Mouse (Mus musculus) regulatory T cell (primary cell): ENCODE results near the gene Dennd2c.

ENCODE experiments used
- in situ Hi-C: fragments of 300-600 bp; cut with MboI, MseI; formaldehyde crosslinking; loops from one replicate; pipeline ENCODE4 v1.15.1; 2025; ENCODE audit warnings: high pct_unique_total_duplicates

The Dennd2c gene

DNA sequence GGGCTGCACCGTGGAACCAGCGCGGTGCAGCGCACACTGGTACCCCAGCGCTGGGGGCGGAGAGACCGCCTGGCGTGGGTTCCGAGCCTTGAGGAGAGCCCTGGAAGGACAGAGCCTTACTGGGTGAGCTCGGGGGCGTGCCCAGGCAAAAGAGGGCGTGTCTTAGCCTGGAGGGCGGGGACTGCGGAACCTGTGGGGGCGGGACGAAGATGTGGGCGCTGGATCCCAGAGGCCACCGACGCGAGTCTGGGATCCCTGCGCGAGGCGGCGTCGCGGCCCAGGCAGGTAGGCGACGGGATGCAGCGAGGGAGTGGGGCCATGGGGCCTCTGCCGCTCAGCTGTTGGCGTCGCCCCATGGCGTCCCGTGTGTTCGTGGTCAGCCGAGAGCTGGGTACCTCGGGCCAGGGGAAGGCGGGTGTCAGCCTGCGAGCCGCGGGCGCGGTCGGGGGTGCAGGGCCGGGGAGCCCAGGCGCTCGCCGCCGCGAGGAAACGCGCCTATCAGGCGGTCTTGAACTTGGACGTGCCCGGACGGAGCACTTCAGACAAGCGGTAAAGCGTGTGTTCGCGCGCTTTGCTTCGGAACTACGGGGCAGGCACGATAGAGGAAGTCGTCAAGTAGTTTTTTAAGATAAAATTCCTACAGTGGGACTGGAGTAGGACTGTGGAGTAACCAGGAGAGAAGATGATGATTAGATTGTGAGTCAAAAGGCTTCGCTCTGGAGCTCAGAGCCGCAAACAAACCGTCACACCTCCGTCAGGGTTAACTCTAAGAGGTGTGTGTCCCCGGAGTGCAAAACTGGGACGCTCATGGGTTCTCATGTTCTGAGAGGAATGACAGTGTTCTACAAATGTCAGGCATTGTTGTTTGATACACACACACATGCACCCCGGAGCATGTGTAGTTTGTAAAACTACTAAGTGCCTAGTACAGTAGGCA is at the start of gene Dennd2c:
Gene Dennd2c, plus strand, starts transcription at position 151 of the 937 bp plus-strand sequence.
- in situ Hi-C loops: no loop called here

DNA sequence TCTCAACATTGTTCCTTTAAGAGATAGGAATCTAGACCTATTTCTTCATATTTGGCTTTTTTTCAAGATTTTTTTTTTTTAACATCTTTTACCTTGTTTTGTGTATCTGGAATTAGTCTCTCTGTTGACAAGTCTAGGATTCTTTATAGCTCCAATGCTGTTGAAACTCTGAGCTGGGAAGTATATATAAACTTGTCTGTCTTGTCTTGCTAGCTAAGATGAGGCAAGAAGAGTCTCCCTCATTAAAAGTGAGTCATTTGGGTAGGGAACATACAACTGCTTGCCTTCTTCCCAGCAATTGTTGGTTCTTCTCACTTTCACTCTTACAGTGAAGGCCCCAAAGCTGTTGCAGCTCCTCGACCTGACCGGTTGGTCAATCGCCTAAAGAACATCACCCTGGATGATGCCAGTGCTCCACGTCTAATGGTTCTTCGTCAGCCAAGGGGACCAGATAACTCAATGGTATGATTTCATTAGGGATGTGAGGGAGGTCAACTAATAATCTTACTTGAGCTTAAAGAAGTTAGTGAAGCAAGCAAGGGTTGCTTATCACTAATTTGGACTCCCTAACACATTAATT is 46.3 kb upstream of the Dennd2c start:
- in situ Hi-C loops: loop anchor here (10.0 kb wide), 1 partner anchor 829 kb away; no protein-coding TSS in a partner anchor

DNA sequence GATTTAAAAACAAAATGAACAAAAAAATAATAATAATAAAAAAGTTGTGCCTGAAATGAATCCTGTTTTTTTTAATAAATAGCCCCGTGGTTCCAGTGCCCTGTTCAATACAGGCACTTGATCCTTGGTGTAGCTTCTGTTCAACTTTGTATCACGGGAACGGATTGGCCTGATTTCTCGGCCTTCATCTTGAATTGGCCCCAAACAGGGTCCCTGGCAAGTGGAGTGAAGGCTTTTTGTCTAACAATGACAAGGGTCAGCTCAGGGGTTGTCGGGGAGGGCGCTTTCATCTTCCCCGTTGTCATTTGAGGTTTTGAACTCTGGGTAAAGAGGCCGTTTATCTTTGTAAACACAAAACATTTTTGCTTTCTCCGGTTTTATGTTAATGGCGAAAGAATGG is 44.7 kb upstream of the Dennd2c start:
- in situ Hi-C loops: loop anchor here (10.0 kb wide), 1 partner anchor 827 kb away; no protein-coding TSS in a partner anchor

DNA sequence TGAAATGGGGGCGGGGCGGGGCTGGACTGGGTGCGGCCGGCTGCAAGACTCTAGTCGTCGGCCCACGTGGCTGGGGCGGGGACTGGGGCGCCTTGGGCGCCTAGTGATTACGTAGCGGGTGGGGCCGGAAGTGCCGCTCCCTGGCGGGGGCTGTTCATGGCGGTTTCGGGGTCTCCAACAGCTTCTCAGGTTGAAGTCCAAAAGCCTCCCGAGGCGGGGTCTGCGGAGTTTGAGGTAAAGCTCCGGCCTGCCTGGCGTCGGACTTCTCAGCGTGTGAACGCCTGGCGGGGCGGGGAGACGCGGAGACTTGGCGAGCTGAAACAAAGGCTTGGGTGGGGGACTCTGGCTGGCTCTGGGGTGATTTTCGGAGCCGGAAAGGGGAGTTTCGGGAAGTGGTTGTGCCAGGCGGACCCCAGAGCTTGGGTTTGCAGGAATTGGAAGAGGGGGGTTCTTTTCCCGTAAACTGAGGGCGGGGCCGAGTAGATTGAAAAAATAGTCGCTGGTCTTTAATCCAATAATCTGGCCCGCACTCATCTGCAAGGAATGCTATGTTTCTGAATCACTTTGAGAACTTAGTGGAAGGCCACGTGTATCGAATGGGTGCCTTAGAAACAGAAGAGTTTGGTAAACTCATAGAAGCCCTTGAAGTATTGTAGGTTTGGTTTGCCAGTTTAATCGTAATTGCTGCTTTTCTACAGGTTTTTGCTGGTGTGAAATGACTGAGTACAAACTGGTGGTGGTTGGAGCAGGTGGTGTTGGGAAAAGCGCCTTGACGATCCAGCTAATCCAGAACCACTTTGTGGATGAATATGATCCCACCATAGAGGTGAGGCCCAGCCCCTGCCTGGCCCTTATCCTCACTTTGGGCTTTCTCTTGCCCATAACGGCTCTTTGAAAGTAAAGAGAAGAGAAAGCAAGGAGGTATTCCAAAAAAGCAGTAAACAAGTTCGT is 43.9 kb upstream of the Dennd2c start, which contains the start of gene Nras:
Gene Nras, plus strand, starts transcription at position 79 of the 951 bp plus-strand sequence.
- in situ Hi-C loops: loop anchor here (10.0 kb wide), 1 partner anchor 826 kb away; no protein-coding TSS in a partner anchor

DNA sequence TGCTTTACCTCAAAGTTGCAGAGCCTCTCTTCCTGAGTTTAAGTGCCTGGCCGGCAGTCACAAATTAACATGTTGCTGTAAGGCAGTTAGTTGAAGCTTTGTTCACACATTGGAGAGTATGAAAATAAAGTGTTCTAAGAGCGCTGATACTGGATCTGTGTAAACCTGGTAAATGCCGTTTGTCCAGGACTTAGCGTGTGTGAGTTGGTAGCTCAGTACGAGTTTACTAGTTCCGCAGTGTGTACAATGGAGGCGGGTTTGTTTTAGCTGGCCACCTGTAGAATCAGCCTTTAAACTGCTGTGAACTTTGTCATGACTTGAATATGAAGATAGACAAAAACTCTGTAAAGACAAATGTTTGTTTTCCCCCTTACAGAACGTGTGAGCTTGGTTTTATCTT is 35.5 kb upstream of the Dennd2c start:
- in situ Hi-C loops: no loop called here

DNA sequence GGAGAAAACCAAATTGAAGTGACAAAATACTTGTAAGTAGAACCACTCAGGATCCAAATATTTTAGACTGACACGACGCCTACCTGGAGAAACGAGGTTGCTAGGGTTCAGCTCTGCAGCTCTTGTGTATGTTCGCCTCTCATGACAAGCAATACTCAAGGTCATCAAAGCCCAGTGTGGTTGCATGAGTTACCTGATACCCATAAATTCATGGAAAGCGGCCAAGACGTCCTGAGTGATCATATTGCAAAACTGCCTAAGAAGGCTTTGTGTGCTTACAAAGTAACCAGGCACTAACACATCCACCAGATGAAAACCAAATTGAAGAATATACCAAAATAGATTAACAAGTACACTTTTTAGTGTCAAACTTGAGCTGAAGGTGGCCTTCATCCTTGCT is 33.4 kb upstream of the Dennd2c start:
- in situ Hi-C loops: no loop called here

DNA sequence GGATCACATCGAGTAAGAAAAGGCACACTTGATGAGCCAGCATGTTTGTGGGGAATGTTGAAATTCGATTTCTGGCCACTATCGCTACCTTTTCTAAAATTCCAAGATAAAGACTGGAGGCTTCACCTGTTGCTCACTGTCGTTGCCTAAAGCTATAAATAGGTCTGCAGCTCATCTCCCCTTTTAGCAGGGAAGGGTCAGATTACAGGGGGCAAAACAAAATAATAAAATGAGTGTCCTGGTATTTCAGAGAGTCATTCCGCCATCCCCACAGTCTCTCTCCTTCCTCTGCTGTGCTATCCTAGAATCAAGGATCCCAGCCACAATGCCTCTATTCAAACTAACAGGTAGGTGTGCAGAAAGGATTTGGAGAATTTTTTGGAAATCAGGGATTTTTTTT is 28.6 kb upstream of the Dennd2c start, which contains the start of gene Ampd1:
Gene Ampd1, plus strand, starts transcription at position 244 of the 400 bp plus-strand sequence.
- in situ Hi-C loops: loop anchor here (10.0 kb wide), 1 partner anchor 281 kb away; no protein-coding TSS in a partner anchor

DNA sequence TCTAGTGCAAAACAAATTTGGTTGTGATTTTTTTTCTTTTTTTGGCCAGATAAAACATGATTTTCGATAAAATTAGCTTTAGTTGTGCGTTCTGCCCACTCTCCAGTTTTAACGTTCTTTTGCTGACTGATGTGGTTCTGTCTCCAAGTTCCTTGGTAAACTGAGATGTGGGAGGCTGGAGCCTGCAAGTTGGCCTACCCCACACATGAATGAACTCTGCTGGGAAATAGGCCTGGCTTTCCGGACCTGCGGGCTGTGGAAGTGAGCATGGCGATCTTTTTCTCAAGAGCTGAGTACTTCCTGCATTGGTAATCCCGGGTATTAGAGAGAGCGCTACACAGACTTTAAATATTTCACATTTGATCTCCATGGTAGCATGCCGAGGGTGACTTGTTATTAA is 26.5 kb upstream of the Dennd2c start:
- in situ Hi-C loops: loop anchor here (5.0 to 10.0 kb wide), 2 partner anchors 71 to 279 kb away; no protein-coding TSS in a partner anchor

DNA sequence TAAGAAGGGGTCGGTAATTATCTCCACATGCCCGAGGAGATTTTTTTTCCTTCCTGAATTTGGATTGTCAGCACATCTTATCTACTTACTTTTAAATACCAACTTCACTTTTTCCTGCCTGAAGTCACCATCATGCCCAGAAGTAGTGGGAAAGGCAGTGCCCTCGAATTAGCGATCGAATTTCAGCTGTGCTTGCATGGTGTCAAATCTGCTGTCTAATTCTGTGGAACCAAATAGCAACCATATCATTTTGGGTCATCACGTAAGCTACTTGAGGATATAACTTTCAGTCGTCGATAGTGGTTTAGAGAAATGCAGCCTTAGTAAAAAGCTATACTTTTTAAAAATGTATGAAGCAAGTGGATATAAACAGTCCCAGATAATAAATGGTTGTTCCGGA is 25.9 kb upstream of the Dennd2c start:
- in situ Hi-C loops: loop anchor here (5.0 to 10.0 kb wide), 2 partner anchors 71 to 278 kb away; no protein-coding TSS in a partner anchor

DNA sequence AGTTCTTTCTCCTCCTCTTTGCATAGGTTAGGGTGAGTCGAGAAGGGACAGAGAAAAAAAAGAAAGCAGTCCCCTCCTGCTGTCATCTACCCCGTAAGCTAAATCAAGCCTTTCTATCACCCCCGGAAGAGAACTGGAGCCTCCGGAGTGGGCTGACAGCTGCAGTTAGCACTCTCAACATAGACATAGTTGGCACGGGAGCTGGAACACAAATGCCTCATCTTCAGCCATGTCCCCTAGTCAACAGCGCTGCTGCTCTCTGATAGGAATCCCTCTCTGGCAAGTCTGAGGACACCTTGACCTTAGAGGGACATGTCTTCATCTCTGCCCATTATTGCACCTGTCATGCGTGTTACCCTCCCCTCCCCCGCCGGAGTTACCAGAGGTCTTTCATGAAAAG is 23.1 kb upstream of the Dennd2c start:
- in situ Hi-C loops: loop anchor here (5.0 to 10.0 kb wide), 2 partner anchors 68 to 276 kb away; no protein-coding TSS in a partner anchor

DNA sequence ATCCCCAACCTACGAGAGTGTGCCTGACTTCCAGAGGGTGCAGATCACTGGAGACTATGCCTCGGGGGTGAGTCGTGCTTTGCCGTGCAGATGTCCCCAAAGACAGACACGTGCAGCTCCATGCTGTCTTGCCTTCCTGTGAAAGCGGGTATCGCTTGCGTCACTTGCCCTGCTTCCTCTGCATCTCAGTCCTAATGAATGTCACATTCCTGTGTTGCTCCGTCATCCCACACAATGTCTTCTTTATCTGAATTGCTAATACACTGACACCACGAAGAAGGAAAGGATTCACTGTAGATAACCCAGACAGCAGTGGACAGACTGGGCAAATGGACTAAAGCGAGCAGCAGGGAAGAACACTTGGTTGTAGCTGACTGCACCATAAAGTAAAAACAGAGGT is 21.4 kb upstream of the Dennd2c start:
- in situ Hi-C loops: no loop called here

DNA sequence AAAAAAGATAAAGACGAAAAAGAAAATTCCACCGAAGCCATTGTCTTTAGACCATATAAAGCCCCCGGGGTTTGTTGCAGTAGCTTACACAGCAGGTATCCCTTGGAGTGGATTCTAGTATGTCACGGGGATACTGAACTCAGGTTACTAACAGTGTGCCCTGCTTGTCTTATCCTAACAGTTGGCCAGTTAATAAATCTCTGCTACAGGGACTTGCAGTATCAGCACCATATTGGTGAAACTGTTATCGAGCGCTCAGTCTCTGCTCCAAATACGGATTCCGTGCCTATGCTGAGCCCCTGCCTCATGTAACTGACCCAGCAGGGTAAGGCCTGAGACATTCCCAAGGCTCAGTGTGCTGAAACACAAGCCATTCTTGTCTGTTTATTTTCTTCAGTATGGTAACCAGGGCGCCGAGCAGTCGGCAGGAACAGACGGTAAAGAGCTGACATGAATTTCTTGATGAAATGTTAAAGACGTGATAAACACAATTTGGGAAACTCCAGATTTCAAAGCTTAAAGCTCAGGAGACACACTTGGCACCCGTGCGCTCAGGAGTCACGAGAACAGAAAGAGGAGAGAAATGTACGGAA is 20.4 kb upstream of the Dennd2c start:
- in situ Hi-C loops: no loop called here

DNA sequence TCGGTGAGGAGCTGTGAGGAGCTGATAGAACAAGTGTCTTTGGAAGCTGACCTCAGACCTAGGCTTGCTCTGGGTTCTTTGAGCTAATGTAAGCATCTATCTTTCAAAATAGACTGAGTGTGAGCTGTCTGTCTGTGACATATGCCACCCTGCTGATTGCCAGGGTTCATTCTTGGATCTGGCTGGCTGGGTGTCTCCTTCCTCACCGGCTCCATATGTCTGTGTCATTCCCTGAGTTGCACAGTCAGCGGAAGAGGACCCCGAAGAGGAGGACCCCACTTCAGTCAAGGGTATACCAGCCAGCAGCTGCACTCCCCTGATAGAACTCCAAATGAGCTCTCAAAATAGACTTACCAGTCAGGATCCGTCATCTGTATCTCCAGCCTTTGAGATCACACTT is 19.6 kb upstream of the Dennd2c start:
- in situ Hi-C loops: no loop called here

DNA sequence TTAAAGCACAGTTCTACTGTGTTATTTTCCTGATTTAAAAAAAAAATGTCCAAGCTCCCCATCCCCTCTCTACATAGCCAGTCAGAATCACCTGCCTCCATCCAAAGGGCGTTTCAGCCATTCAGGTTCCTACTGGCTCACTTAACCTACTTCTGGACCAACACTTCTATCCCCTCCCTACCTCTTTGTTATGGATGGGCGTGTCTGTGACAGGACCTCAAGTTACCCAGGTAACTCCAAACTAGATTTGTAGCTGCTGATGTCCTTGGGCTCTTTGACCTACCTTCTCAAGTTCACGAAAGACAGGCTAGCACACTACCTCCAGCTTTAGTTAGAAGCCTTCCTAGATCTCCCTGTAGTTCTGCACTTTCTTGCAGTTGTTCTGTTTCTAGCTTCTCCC is 16.4 kb upstream of the Dennd2c start:
- in situ Hi-C loops: no loop called here

DNA sequence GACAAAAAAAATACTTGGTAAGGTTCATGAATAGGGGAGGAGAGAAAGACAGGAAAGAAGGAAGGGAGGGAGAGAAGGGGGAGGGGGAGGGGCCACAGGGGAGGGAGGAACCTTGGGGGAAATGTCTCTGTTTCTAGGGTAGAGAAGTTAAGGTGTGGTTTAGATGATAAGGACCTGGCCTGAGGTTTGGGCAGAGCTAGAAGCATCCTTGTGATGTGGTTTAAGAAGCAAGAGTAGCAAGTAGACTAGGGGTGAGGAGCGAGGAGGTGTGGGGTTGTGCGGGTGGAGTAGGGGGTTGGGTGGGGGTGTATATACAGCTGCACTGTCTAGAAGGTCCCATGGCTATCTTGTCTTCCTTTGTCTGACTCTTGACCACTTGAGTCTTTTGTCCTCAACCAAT is 10.7 kb upstream of the Dennd2c start:
- in situ Hi-C loops: loop anchor here (5.0 kb wide), 1 partner anchor 91 kb away; no protein-coding TSS in a partner anchor

DNA sequence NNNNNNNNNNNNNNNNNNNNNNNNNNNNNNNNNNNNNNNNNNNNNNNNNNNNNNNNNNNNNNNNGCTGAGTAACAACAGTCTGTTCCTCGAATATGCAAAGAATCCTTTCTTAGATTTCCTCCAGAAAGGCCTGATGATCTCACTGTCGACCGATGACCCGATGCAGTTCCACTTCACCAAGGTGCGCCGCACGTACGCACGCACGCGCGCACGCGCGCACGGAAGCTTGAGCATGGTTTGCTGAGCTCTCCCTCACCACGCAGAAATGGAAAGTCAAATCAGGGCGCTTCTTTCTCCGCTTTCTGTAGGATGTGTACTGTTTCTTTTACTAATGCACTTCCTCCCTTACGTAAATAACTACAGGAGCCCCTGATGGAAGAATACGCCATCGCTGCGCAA is 3.7 kb upstream of the Dennd2c start:
- in situ Hi-C loops: no loop called here

DNA sequence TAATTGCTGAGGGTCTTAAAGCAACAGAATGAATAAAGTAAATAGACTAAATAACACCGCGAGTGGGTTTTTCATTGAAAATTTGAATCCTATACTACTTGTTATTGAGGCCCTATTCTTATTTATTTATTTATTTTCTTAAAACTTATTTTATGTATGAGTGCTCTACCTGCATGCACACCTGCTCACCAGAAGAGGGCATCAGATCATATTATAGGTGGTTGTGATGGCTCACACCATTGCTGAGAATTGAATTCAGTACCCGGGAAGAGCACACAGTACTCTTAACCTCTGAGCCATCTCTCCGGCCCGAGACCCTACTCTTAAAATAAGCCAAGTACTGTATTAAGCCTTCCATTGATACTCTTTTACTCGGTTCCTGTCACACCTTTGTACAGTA is 2.7 kb upstream of the Dennd2c start:
- in situ Hi-C loops: no loop called here

DNA sequence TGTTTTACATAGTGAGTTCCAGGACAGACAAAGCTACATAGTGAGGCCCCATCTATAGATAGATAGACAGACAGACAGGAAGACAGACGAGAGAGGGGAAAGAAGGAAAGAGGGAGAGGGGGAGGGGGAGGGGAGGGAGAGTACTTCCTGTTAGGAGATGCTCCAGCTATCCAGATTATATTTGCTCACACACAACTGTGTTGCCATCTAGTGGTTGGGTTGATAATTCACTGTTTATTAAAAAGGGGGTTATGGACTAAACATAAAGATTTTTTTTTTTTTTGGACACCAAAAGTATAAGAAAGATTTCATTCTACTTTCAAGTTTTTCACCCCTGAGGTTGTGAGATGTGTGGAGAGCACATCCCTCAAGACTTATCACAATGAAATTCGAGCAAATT is 1.7 kb upstream of the Dennd2c start:
- in situ Hi-C loops: no loop called here

DNA sequence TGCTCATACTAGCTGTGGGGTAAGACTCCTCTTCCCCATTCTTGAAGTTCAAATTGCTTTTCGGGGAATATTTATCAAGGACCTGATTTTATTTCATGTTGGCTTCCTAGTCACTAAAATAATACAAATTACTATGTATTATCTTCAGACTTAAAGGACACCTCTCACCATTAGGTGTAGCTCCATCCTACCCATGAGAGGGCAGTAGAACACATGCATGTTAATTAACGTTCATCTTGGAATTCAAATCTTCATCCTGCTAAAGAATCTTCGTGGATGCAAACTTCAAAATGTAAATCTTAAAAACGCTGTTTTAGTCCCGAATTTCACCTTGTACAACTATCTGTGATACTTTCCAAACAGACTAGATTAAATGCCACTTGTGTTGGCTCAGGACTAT is 1.2 kb upstream of the Dennd2c start:
- in situ Hi-C loops: no loop called here

DNA sequence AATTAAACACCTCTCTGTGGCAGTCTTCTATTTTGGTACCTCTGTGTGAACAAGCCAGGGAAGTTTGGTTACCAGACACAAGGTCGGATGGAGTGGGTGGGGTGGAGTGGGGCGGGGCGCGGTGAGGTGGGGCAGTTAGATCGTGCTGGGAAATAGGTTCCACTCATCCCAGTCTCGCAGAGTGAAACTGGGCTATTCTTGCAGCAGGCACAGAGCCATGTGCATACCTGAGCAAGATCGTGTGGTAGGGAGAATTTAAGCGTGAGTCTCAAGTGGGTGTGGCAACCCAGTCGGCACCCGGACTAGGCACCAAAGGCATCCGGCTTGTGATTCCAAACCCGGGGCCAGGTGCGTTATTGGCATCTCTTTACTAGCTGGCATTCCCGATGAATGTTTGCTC is 495 bp upstream of the Dennd2c start:
- in situ Hi-C loops: no loop called here
